Mouse (Mus musculus): ENCODE data around the gene Itgb7. TPM values are rescaled to one million over a fixed set of nuclear protein-coding genes. Genes with fewer than 3 reads are reported as not detected.
A peak's percentile ranks its signal among the peaks of the same experiment; 100 is the strongest.

The Itgb7 gene
- total RNA-seq (2022): 1 to 10 TPM in 2 of 4 experiments, under 1 TPM in 2; 0.23 to 2.9 (median 1.7) TPM

GRCm38 (mm10) chr15:102231748-102232147 lies at the start of gene Itgb7:
TSS of gene Itgb7 (minus strand) at chr15:102231944.
- no peak for DNase-seq (ENCODE audit: low spot score in 2 of 2)

GRCm38 (mm10) chr15:102280623-102281022 lies 48.9 kb upstream of the Itgb7 start:
- no peak for DNase-seq (ENCODE audit: low spot score in 2 of 2)

GRCm38 (mm10) chr15:102279783-102280520 lies 48.2 kb upstream of the Itgb7 start:
- no peak for DNase-seq (ENCODE audit: low spot score in 2 of 2)

GRCm38 (mm10) chr15:102279092-102279782 lies 47.5 kb upstream of the Itgb7 start, which contains the start of gene Mfsd5:
TSS of gene Mfsd5 (plus strand) at chr15:102279454.
- peak; percentile 67 to 77 for DNase-seq (ENCODE audit: low spot score in 2 of 2)

- DNase-seq (ENCODE audit: low spot score in 2 of 2): no peak
Measured at GRCm38 (mm10) chr15:102278726-102279091, 47.0 kb upstream of the Itgb7 start.

GRCm38 (mm10) chr15:102273982-102274716 lies 42.4 kb upstream of the Itgb7 start:
- DNase-seq (ENCODE audit: low spot score in 2 of 2): no peak

GRCm38 (mm10) chr15:102271441-102271840 lies 39.7 kb upstream of the Itgb7 start:
- DNase-seq (ENCODE audit: low spot score in 2 of 2): no peak

- no peak for DNase-seq (ENCODE audit: low spot score in 2 of 2)
Measured at GRCm38 (mm10) chr15:102270274-102270960, 38.7 kb upstream of the Itgb7 start, which contains the start of gene Gm9918. TSS of gene Gm9918 (plus strand) at chr15:102270563.

- no peak for DNase-seq (ENCODE audit: low spot score in 2 of 2)
Measured at GRCm38 (mm10) chr15:102265548-102265947, 33.8 kb upstream of the Itgb7 start.

GRCm38 (mm10) chr15:102263037-102263436 lies 31.3 kb upstream of the Itgb7 start:
- no peak for DNase-seq (ENCODE audit: low spot score in 2 of 2)

GRCm38 (mm10) chr15:102262582-102262981 lies 30.8 kb upstream of the Itgb7 start:
- DNase-seq (ENCODE audit: low spot score in 2 of 2): peak in 1 of 2 experiments; percentile 77

- DNase-seq (ENCODE audit: low spot score in 2 of 2): no peak
Measured at GRCm38 (mm10) chr15:102258581-102259253, 27.0 kb upstream of the Itgb7 start.

GRCm38 (mm10) chr15:102258076-102258470 lies 26.3 kb upstream of the Itgb7 start:
- DNase-seq (ENCODE audit: low spot score in 2 of 2): no peak

- no peak for DNase-seq (ENCODE audit: low spot score in 2 of 2)
Measured at GRCm38 (mm10) chr15:102257202-102258075, 25.7 kb upstream of the Itgb7 start, which contains the start of gene Rarg. TSS of gene Rarg (minus strand) at chr15:102257517.

GRCm38 (mm10) chr15:102256431-102257201 lies 24.9 kb upstream of the Itgb7 start:
- no peak for DNase-seq (ENCODE audit: low spot score in 2 of 2)

GRCm38 (mm10) chr15:102255547-102256255 lies 24.0 kb upstream of the Itgb7 start:
- no peak for DNase-seq (ENCODE audit: low spot score in 2 of 2)

- no peak for DNase-seq (ENCODE audit: low spot score in 2 of 2)
Measured at GRCm38 (mm10) chr15:102250521-102250920, 18.8 kb upstream of the Itgb7 start.

- DNase-seq (ENCODE audit: low spot score in 2 of 2): no peak
Measured at GRCm38 (mm10) chr15:102249967-102250366, 18.2 kb upstream of the Itgb7 start.

All from left cerebral cortex, adult 8-10 months (tissue).